Mouse (Mus musculus) midbrain, postnatal 0 days (tissue): ENCODE measurements around the gene Gpr37. TPM values are rescaled to one million over a fixed set of nuclear protein-coding genes. Genes with fewer than 3 reads are reported as not detected.

Experiments used
- ATAC-seq: fragments of 200-750 bp; cut with Nextera tagmentation; 2 replicates; pipeline ENCODE4 v1.8.0; 2017; ENCODE audit warnings: moderate number of reproducible peaks, mild to moderate bottlenecking, moderate TSS enrichment, moderate library complexity; ENCODE audit not compliant: low FRiP score
- DNase-seq: peaks from one replicate; pipeline ENCODE4 v3.0.0-alpha.2; 2015; ENCODE audit warnings: low spot score
- H3K27ac ChIP-seq: fragments of 300-500 bp; sonication (generic); 2 replicates; pipeline ENCODE4 v1.5.1; 2014; ENCODE audit warnings: low read depth, mild to moderate bottlenecking, low read length, mixed read lengths
- H3K27me3 ChIP-seq: fragments of 300-500 bp; sonication (generic); 2 replicates; pipeline ENCODE4 v1.6.1; 2014; ENCODE audit warnings: low read length, control low read depth, mixed read lengths; ENCODE audit not compliant: insufficient read depth
- H3K36me3 ChIP-seq: fragments of 300-500 bp; sonication (generic); 2 replicates; pipeline ENCODE4 v1.6.1; 2014; ENCODE audit warnings: low read length, control low read depth, mixed read lengths; ENCODE audit not compliant: insufficient read depth
- H3K4me1 ChIP-seq: fragments of 300-500 bp; sonication (generic); 2 replicates; pipeline ENCODE4 v1.6.1; 2014; ENCODE audit warnings: mild to moderate bottlenecking, control low read depth, antibody characterized with exemption, low read length, mixed read lengths; ENCODE audit not compliant: insufficient read depth
- H3K4me2 ChIP-seq: fragments of 300-500 bp; sonication (generic); 2 replicates; pipeline ENCODE4 v1.6.1; 2014; ENCODE audit warnings: low read depth, mild to moderate bottlenecking, low read length, mixed read lengths; ENCODE audit not compliant: poor library complexity, severe bottlenecking
- H3K4me3 ChIP-seq: fragments of 300-500 bp; sonication (generic); 2 replicates; pipeline ENCODE4 v1.5.1; 2014; ENCODE audit warnings: low read depth, mild to moderate bottlenecking, low read length, moderate library complexity
- H3K9ac ChIP-seq: fragments of 300-500 bp; sonication (generic); replicated peaks from 2 replicates; pipeline ENCODE4 v1.6.1; 2014; ENCODE audit warnings: mild to moderate bottlenecking, low read length, moderate library complexity, mixed read lengths; ENCODE audit not compliant: poor library complexity, severe bottlenecking
- H3K9me3 ChIP-seq: fragments of 300-500 bp; sonication (generic); 2 replicates; pipeline ENCODE4 v1.6.1; 2016; ENCODE audit warnings: low read length, control low read depth
- CTCF ChIP-seq: IDR thresholded peaks from 2 replicates; pipeline ENCODE4 v1.5.1; 2016; ENCODE audit warnings: antibody characterized with exemption, mild to moderate bottlenecking
- WGBS: fragments of 180-500 bp; shearing (Covaris S2); extraction: QIAGEN DNeasy Blood & Tissue Kit; methylation state at CpG from one replicate; pipeline ENCODE4 v1.1.7; 2014; 5-methylcytosine and 5-hydroxymethylcytosine counted together
- polyA plus RNA-seq: library from polyadenylated mRNA; unstranded; fragments of >200 nt; fragmentation: Nextera tagmentation; extraction: Ambion mirVana; gene quantifications from 2 replicates; pipeline ENCODE4 v1.2.1, GENCODE M21; 2015
- total RNA-seq: library from RNA; depleted of rRNA; stranded (reverse); fragments of >200 nt; gene quantifications from 2 replicates; pipeline ENCODE4 v1.2.3, GENCODE M21; 2014; rRNA removed

Gene Gpr37
- 6.9 and 8.4 TPM in 2 replicates for total RNA-seq
- 6.5 and 6.9 TPM in 2 replicates for polyA plus RNA-seq

DNA sequence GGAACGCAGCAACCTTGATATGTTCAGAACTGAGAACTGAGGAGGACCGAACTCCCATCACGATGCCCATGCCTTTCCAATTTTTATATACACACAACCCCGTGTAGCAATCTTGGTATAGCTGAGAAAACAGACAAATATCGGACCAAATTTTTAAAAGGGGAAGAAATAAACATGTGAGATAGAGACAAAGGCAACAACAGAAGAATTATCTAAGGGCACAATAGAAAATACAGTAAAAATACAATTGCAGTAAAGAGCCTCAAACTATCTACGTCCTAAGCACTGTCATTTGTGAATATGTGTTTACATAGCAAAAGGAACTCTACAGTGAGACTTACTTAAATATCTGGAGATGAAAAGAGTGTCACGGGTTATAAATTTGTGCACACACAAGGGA lies at the start of gene Gpr37:
Gene Gpr37, minus strand, starts transcription at position 101 of the 400 bp plus-strand sequence.
- Histone ChIP-seq H3K36me3 (no peaks in the 10 kb centered on the region), H3K9ac (peak within 1 kb of the TSS; percentile 62), H3K9me3 (no peaks in the 10 kb centered on the region), H3K4me2 (peak within 1 kb of the TSS; percentile 96), H3K4me1 (no peaks in the 10 kb centered on the region; the same call in 1 of the 2 replicates), H3K27ac (peak within 1 kb of the TSS; percentile 70), H3K4me3 (peak within 1 kb of the TSS; percentile 64), H3K27me3 (no peaks in the 10 kb centered on the region)
- DNase-seq: no peak
- 34% methylated on average over 7 of the region's 7 CpGs for WGBS
- ATAC-seq: peak; percentile 3; the same call in 1 of the 2 replicates
- TF ChIP-seq CTCF: no peak

DNA sequence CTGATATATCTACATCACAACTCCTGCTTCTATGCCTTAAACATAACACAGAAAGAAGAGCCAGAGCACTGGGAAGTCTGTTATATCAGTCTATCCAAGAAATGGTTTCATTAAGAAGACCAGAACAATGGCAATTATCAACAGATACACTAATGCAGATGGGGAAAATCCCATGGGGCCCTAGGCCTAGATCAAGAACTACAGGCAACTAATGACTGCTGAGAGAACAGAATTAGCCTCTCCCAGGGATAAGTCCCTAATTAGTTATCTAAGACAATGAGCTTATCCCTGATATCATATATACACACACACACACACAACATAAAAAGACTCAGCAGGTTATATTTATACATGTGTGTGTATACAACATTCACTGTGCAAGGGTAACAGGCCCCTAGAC lies 46.0 kb upstream of the Gpr37 start:
- Histone ChIP-seq H3K4me2 (no peak overlapping the region), H3K4me3 (no peak overlapping the region), H3K4me1 (no peaks in the 10 kb centered on the region), H3K36me3 (no peaks in the 10 kb centered on the region), H3K27ac (no peak overlapping the region), H3K9ac (no peak overlapping the region), H3K27me3 (no peaks in the 10 kb centered on the region), H3K9me3 (no peaks in the 10 kb centered on the region)
- ATAC-seq (no peak), DNase-seq (peak; percentile 27)
- no peak for TF ChIP-seq CTCF

DNA sequence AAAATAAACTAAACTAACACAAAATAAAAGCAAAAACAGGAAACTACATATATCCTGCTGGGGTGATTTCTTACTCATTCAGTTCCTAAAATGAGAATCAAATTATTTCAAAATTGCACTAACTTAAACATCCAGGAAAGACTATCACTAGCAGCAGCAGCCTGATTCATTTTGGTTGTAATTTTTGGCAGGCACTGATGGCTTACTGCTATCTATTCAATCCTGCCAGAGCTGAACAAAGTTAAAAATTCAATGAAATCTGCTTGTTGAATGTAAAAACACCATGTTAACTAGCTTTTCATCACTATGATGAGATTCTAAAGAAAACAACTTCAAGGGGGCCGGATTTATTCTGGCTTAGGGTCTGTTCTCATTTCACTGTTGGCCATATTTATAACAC lies 36.0 kb upstream of the Gpr37 start:
- WGBS: 74% methylated on average over 1 of the region's 1 CpGs
- Histone ChIP-seq H3K27ac (no peak overlapping the region), H3K4me2 (no peak overlapping the region), H3K9ac (no peak overlapping the region), H3K9me3 (no peaks in the 10 kb centered on the region), H3K4me3 (no peak overlapping the region), H3K4me1 (no peaks in the 10 kb centered on the region), H3K27me3 (no peaks in the 10 kb centered on the region), H3K36me3 (no peaks in the 10 kb centered on the region)
- DNase-seq: no peak
- no peak for TF ChIP-seq CTCF
- no peak for ATAC-seq

DNA sequence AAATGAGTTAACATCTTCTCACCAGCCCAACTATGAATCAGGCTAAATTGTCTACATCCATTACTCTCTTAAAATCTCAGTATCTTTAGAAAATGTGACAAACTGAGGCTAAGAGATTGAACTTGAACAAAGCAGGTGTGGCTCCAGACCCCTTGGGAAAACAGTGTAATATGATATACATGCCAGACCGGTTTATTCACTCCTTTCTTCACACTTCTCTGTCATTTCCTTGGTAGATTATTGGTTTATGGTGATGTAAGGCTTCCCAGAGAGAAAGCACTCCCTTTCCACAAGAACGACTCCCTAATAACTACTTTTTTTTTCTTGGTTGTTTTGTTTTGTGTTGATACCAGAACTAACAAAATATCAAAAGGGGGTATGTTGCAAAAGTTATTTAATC lies 20.1 kb upstream of the Gpr37 start:
- whole genome bisulfite sequencing: 47% methylated on average over 2 of the region's 2 CpGs
- H3K9me3 ChIP-seq: no peaks in the 10 kb centered on the region
- H3K9ac ChIP-seq: no peak overlapping the region
- H3K36me3 ChIP-seq: no peaks in the 10 kb centered on the region
- no peak overlapping the region for H3K27ac ChIP-seq
- H3K27me3 ChIP-seq: no peaks in the 10 kb centered on the region
- H3K4me3 ChIP-seq: no peak overlapping the region
- DNase-seq (no peak), ATAC-seq (no peak)
- no peaks in the 10 kb centered on the region for H3K4me1 ChIP-seq
- TF ChIP-seq CTCF: no peak
- H3K4me2 ChIP-seq: no peak overlapping the region

DNA sequence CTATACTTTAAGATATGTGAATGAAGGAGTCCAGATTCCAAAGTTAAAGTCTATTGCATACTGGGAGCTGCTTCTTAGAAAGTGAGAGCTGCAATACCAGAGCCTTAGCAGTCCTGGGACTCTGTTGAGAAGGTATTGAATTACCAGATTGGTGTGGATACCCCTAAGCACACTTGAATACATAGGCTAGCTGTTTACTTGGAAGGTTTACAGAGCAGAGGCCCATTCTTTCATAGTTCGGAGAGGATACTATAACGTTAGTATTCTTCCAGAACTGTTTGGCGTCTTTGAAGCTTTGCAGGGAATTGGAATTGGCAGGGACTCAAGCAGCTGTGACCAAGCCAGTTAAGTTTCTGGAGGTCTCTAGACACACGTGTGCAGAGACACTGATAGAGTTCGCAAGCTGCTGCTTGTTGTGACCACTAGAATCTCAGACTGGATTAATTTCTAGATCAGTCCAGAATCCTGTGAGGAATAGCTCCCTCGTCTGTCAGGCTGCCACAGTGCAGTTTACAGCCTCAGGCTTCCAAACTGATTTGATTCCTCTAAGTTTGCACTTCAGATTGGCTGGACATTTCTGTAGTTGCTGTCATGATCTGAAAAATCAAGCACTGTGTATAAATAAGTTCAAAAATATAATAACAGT lies 18.8 kb upstream of the Gpr37 start:
- Histone ChIP-seq H3K9ac (no peak overlapping the region), H3K4me1 (no peaks in the 10 kb centered on the region), H3K4me3 (no peak overlapping the region), H3K9me3 (no peaks in the 10 kb centered on the region), H3K27ac (no peak overlapping the region), H3K36me3 (no peaks in the 10 kb centered on the region), H3K4me2 (no peak overlapping the region), H3K27me3 (no peaks in the 10 kb centered on the region)
- peak; percentile 81 for TF ChIP-seq CTCF
- DNase-seq (peak; percentile 79), ATAC-seq (peak; percentile 72)
- 27% methylated on average over 6 of the region's 6 CpGs for WGBS

DNA sequence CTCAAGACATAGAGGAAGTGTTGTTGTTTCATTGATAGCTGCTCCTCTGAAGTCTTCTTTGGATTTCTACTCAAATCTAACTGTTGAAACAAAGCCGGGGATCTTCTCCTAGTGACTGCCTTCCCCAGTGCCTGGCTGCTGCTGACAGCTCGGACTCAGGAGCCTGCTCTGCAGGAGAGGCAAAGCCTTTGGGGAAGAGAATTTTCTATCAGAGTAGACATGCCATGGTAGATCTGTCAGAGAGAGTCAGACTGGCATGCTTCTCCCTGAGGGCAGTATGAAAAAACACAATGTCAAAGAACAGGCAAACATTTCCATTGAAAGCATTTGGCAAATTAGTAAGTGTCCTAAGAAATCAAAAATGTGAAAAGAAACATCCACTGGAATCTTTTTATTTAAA lies 9.4 kb upstream of the Gpr37 start:
- no peak for TF ChIP-seq CTCF
- Histone ChIP-seq H3K4me3 (no peak overlapping the region), H3K9ac (no peak overlapping the region), H3K4me2 (no peak overlapping the region), H3K27ac (no peak overlapping the region), H3K9me3 (no peaks in the 10 kb centered on the region), H3K27me3 (no peaks in the 10 kb centered on the region), H3K4me1 (no peaks in the 10 kb centered on the region), H3K36me3 (no peaks in the 10 kb centered on the region)
- ATAC-seq (no peak), DNase-seq (peak; percentile 14)
- 31% methylated on average over 2 of the region's 2 CpGs for WGBS
